ENCODE assay signal across 12 mouse cellular contexts in genomic region chr12:17764005-17764404, GRCm38 (mm10).
"Had no signal": no experiment of that assay in that cellular context is flagged by ENCODE, and none has a peak within 500 bp of the region (broad histone marks: within the 10 kb centered on the region; RNA-seq: fewer than 3 reads in every experiment).

No protein-coding gene starts in this region.

- H3K9ac ChIP-seq: limb, embryonic 12.5 days; liver, embryonic 13.5 days; midbrain, embryonic 15.5 days had no signal

- ATAC-seq: inflammation-experienced regulatory T-cells, adult 6 months; midbrain, embryonic 15.5 days had no signal

- H3K4me3 ChIP-seq: layer of hippocampus, adult 2 months; limb, embryonic 12.5 days; liver, embryonic 13.5 days; megakaryocyte, embryonic 14.5 days; midbrain, embryonic 15.5 days had no signal

- H3K9me3 ChIP-seq: limb, embryonic 12.5 days; liver, embryonic 13.5 days; midbrain, embryonic 15.5 days had no signal

- DNase-seq: kidney, adult 8-10 months; liver, embryonic 13.5 days; lung, adult 18-20 months; lung, postnatal 4 days; right cerebral cortex, postnatal 14 days; thymus, postnatal 36 days had no signal

- H3K36me3 ChIP-seq: limb, embryonic 12.5 days; liver, embryonic 13.5 days; midbrain, embryonic 15.5 days had no signal

- H3K4me2 ChIP-seq: limb, embryonic 12.5 days; liver, embryonic 13.5 days; midbrain, embryonic 11.5 days; midbrain, embryonic 15.5 days had no signal

- H3K27ac ChIP-seq: layer of hippocampus, adult 2 months; limb, embryonic 12.5 days; liver, embryonic 13.5 days; midbrain, embryonic 15.5 days had no signal

- H3K27me3 ChIP-seq: limb, embryonic 12.5 days; liver, embryonic 13.5 days; megakaryocyte, embryonic 14.5 days; midbrain, embryonic 15.5 days had no signal
